Mouse (Mus musculus): ENCODE data around the gene Gm36864. TPM values are rescaled to one million over a fixed set of nuclear protein-coding genes. Genes with fewer than 3 reads are reported as not detected.

Gm36864 gene
- polyA plus RNA-seq, 1 experiment from 2014 or later = not detected

GRCm38 (mm10) chr7:44262791-44263643, 27.0 kb downstream of the Gm36864 start:
- peak overlapping the region; percentile 43 for H3K9ac ChIP-seq (ENCODE audit: low read length)
- peaks cover 3% of the 10 kb centered on the region; the same call in 1 of the 2 replicates for H3K4me1 ChIP-seq (replicated peaks; ENCODE audit: control insufficient read depth, insufficient read depth, low read length)
- H3K36me3 ChIP-seq (ENCODE audit: control insufficient read depth, insufficient read depth, low read length) = no peaks in the 10 kb centered on the region
- ATAC-seq (replicated peaks; ENCODE audit: low FRiP score) (peak; percentile 68), DNase-seq (ENCODE audit: low spot score) (peak; percentile 96)
- peak overlapping the region; percentile 18; the same call in 1 of the 2 replicates for H3K4me3 ChIP-seq (ENCODE audit: low read depth, low read length)
- H3K4me2 ChIP-seq (ENCODE audit: low read depth, low read length, severe bottlenecking) = peak overlapping the region; percentile 48
- H3K9me3 ChIP-seq (ENCODE audit: control insufficient read depth, low read length) = no peaks in the 10 kb centered on the region
- peaks cover 2% of the 10 kb centered on the region; the same call in 1 of the 2 replicates for H3K27me3 ChIP-seq (ENCODE audit: control insufficient read depth, insufficient read depth, low read length)
- WGBS = 2% methylated on average over 34 of the region's 34 CpGs
- H3K27ac ChIP-seq (ENCODE audit: low read depth, low read length) = no peak overlapping the region

- H3K9ac ChIP-seq (ENCODE audit: low read length) = no peak overlapping the region
- DNase-seq (ENCODE audit: low spot score) = no peak
Observed at GRCm38 (mm10) chr7:44268117-44268516, 32.1 kb downstream of the Gm36864 start.

GRCm38 (mm10) chr7:44269397-44269796, 33.4 kb downstream of the Gm36864 start:
- H3K36me3 ChIP-seq (ENCODE audit: control insufficient read depth, insufficient read depth, low read length) = no peaks in the 10 kb centered on the region
- no peak overlapping the region for H3K9ac ChIP-seq (ENCODE audit: low read length)
- H3K4me3 ChIP-seq (ENCODE audit: low read depth, low read length) = no peak overlapping the region
- ATAC-seq (replicated peaks; ENCODE audit: low FRiP score) = no peak
- no peaks in the 10 kb centered on the region for H3K27me3 ChIP-seq (ENCODE audit: control insufficient read depth, insufficient read depth, low read length)
- H3K4me2 ChIP-seq (ENCODE audit: low read depth, low read length, severe bottlenecking) = no peak overlapping the region
- H3K4me1 ChIP-seq (replicated peaks; ENCODE audit: control insufficient read depth, insufficient read depth, low read length) = no peaks in the 10 kb centered on the region
- H3K9me3 ChIP-seq (ENCODE audit: control insufficient read depth, low read length) = no peaks in the 10 kb centered on the region
- no peak for DNase-seq (ENCODE audit: low spot score)
- no peak overlapping the region for H3K27ac ChIP-seq (ENCODE audit: low read depth, low read length)
- 88% methylated on average over 2 of the region's 2 CpGs for WGBS

More at GRCm38 (mm10) chr7:44268117-44268516, 32.1 kb downstream of the Gm36864 start:
- WGBS = 85% methylated on average over 11 of the region's 11 CpGs
- Histone ChIP-seq H3K36me3 (ENCODE audit: control insufficient read depth, insufficient read depth, low read length) (no peaks in the 10 kb centered on the region), H3K4me3 (ENCODE audit: low read depth, low read length) (no peak overlapping the region), H3K9me3 (ENCODE audit: control insufficient read depth, low read length) (no peaks in the 10 kb centered on the region), H3K27ac (ENCODE audit: low read depth, low read length) (no peak overlapping the region), H3K4me2 (ENCODE audit: low read depth, low read length, severe bottlenecking) (no peak overlapping the region), H3K4me1 (replicated peaks; ENCODE audit: control insufficient read depth, insufficient read depth, low read length) (peaks cover under 1% of the 10 kb centered on the region; the same call in 1 of the 2 replicates), H3K27me3 (ENCODE audit: control insufficient read depth, insufficient read depth, low read length) (no peaks in the 10 kb centered on the region)
- no peak for ATAC-seq (replicated peaks; ENCODE audit: low FRiP score)

GRCm38 (mm10) chr7:44271309-44271708, 35.3 kb downstream of the Gm36864 start:
- ATAC-seq (replicated peaks; ENCODE audit: low FRiP score) (no peak), DNase-seq (ENCODE audit: low spot score) (no peak)
- no peaks in the 10 kb centered on the region; the same call in 1 of the 2 replicates for H3K27me3 ChIP-seq (ENCODE audit: control insufficient read depth, insufficient read depth, low read length)

GRCm38 (mm10) chr7:44272546-44272945, 36.6 kb downstream of the Gm36864 start:
- Histone ChIP-seq H3K9ac (ENCODE audit: low read length) (no peak overlapping the region), H3K36me3 (ENCODE audit: control insufficient read depth, insufficient read depth, low read length) (no peaks in the 10 kb centered on the region), H3K4me2 (ENCODE audit: low read depth, low read length, severe bottlenecking) (no peak overlapping the region), H3K4me3 (ENCODE audit: low read depth, low read length) (no peak overlapping the region), H3K4me1 (replicated peaks; ENCODE audit: control insufficient read depth, insufficient read depth, low read length) (no peaks in the 10 kb centered on the region), H3K9me3 (ENCODE audit: control insufficient read depth, low read length) (no peaks in the 10 kb centered on the region), H3K27me3 (ENCODE audit: control insufficient read depth, insufficient read depth, low read length) (no peaks in the 10 kb centered on the region; the same call in 1 of the 2 replicates), H3K27ac (ENCODE audit: low read depth, low read length) (no peak overlapping the region)
- ATAC-seq (replicated peaks; ENCODE audit: low FRiP score) (no peak), DNase-seq (ENCODE audit: low spot score) (no peak)
- 90% methylated on average over 7 of the region's 7 CpGs for WGBS

More at GRCm38 (mm10) chr7:44271309-44271708, 35.3 kb downstream of the Gm36864 start:
- Histone ChIP-seq H3K4me2 (ENCODE audit: low read depth, low read length, severe bottlenecking) (no peak overlapping the region), H3K36me3 (ENCODE audit: control insufficient read depth, insufficient read depth, low read length) (no peaks in the 10 kb centered on the region), H3K4me1 (replicated peaks; ENCODE audit: control insufficient read depth, insufficient read depth, low read length) (no peaks in the 10 kb centered on the region), H3K4me3 (ENCODE audit: low read depth, low read length) (no peak overlapping the region), H3K9ac (ENCODE audit: low read length) (no peak overlapping the region), H3K27ac (ENCODE audit: low read depth, low read length) (no peak overlapping the region), H3K9me3 (ENCODE audit: control insufficient read depth, low read length) (no peaks in the 10 kb centered on the region)
- 74% methylated on average over 2 of the region's 2 CpGs for WGBS

- DNase-seq (ENCODE audit: low spot score) = no peak
- 69% methylated on average over 7 of the region's 7 CpGs for WGBS
- H3K27me3 ChIP-seq (ENCODE audit: control insufficient read depth, insufficient read depth, low read length) = no peaks in the 10 kb centered on the region; the same call in 1 of the 2 replicates
Observed at GRCm38 (mm10) chr7:44273446-44273845, 37.5 kb downstream of the Gm36864 start.

GRCm38 (mm10) chr7:44274096-44274495, 38.1 kb downstream of the Gm36864 start:
- Histone ChIP-seq H3K27ac (ENCODE audit: low read depth, low read length) (no peak overlapping the region), H3K36me3 (ENCODE audit: control insufficient read depth, insufficient read depth, low read length) (no peaks in the 10 kb centered on the region), H3K27me3 (ENCODE audit: control insufficient read depth, insufficient read depth, low read length) (no peaks in the 10 kb centered on the region; the same call in 1 of the 2 replicates), H3K4me2 (ENCODE audit: low read depth, low read length, severe bottlenecking) (no peak overlapping the region), H3K4me3 (ENCODE audit: low read depth, low read length) (no peak overlapping the region), H3K9me3 (ENCODE audit: control insufficient read depth, low read length) (no peaks in the 10 kb centered on the region), H3K4me1 (replicated peaks; ENCODE audit: control insufficient read depth, insufficient read depth, low read length) (no peaks in the 10 kb centered on the region), H3K9ac (ENCODE audit: low read length) (no peak overlapping the region)
- DNase-seq (ENCODE audit: low spot score) (no peak), ATAC-seq (replicated peaks; ENCODE audit: low FRiP score) (no peak)
- WGBS = 38% methylated on average over 11 of the region's 11 CpGs

More at GRCm38 (mm10) chr7:44273446-44273845, 37.5 kb downstream of the Gm36864 start:
- Histone ChIP-seq H3K9me3 (ENCODE audit: control insufficient read depth, low read length) (no peaks in the 10 kb centered on the region), H3K4me1 (replicated peaks; ENCODE audit: control insufficient read depth, insufficient read depth, low read length) (no peaks in the 10 kb centered on the region), H3K27ac (ENCODE audit: low read depth, low read length) (no peak overlapping the region), H3K36me3 (ENCODE audit: control insufficient read depth, insufficient read depth, low read length) (no peaks in the 10 kb centered on the region), H3K9ac (ENCODE audit: low read length) (no peak overlapping the region), H3K4me2 (ENCODE audit: low read depth, low read length, severe bottlenecking) (no peak overlapping the region), H3K4me3 (ENCODE audit: low read depth, low read length) (no peak overlapping the region)
- ATAC-seq (replicated peaks; ENCODE audit: low FRiP score) = no peak

GRCm38 (mm10) chr7:44275546-44275945, 39.6 kb downstream of the Gm36864 start:
- no peak for ATAC-seq (replicated peaks; ENCODE audit: low FRiP score)
- 81% methylated on average over 3 of the region's 3 CpGs for WGBS
- no peaks in the 10 kb centered on the region for H3K36me3 ChIP-seq (ENCODE audit: control insufficient read depth, insufficient read depth, low read length)

More at GRCm38 (mm10) chr7:44275546-44275945, 39.6 kb downstream of the Gm36864 start:
- no peak for DNase-seq (ENCODE audit: low spot score)
- Histone ChIP-seq H3K9ac (ENCODE audit: low read length) (no peak overlapping the region), H3K4me1 (replicated peaks; ENCODE audit: control insufficient read depth, insufficient read depth, low read length) (no peaks in the 10 kb centered on the region), H3K4me2 (ENCODE audit: low read depth, low read length, severe bottlenecking) (no peak overlapping the region), H3K27me3 (ENCODE audit: control insufficient read depth, insufficient read depth, low read length) (no peaks in the 10 kb centered on the region; the same call in 1 of the 2 replicates), H3K9me3 (ENCODE audit: control insufficient read depth, low read length) (no peaks in the 10 kb centered on the region), H3K4me3 (ENCODE audit: low read depth, low read length) (no peak overlapping the region), H3K27ac (ENCODE audit: low read depth, low read length) (no peak overlapping the region)
